Mouse (Mus musculus): ENCODE measurements around the gene Il20ra.

Gene Il20ra

GRCm38 (mm10) chr10:19765459-19765858, 53.1 kb downstream of the Il20ra start:
- DNase-seq (ENCODE audit: low read depth): no peak

- DNase-seq (ENCODE audit: low read depth): no peak
Measured at GRCm38 (mm10) chr10:19779092-19779491, 66.7 kb downstream of the Il20ra start.

GRCm38 (mm10) chr10:19781365-19781764, 69.0 kb downstream of the Il20ra start:
- peak; percentile 74 for DNase-seq (ENCODE audit: low read depth)

GRCm38 (mm10) chr10:19794996-19795395, 82.6 kb downstream of the Il20ra start:
- no peak for DNase-seq (ENCODE audit: low read depth)

GRCm38 (mm10) chr10:19802958-19803357, 90.6 kb downstream of the Il20ra start:
- no peak for DNase-seq (ENCODE audit: low read depth)

GRCm38 (mm10) chr10:19804763-19805162, 92.4 kb downstream of the Il20ra start:
- no peak for DNase-seq (ENCODE audit: low read depth)
